Mouse (Mus musculus) midbrain, embryonic 11.5 days (tissue): ENCODE data around the gene Smad6. TPM values are rescaled to one million over a fixed set of nuclear protein-coding genes. Genes with fewer than 3 reads are reported as not detected.

Experiments used
- ATAC-seq: fragments of 200-750 bp; cut with Nextera tagmentation; 2 replicates; pipeline ENCODE4 v1.8.0; 2017; ENCODE audit warnings: moderate TSS enrichment, moderate library complexity; ENCODE audit not compliant: low FRiP score
- DNase-seq: peaks from one replicate; pipeline ENCODE4 v3.0.0; 2015; ENCODE audit warnings: low spot score; ENCODE audit errors: missing footprints
- H3K27ac ChIP-seq: fragments of 300-500 bp; sonication (generic); 2 replicates; pipeline ENCODE4 v1.5.1; 2014; ENCODE audit warnings: low read depth, low read length
- H3K27me3 ChIP-seq: fragments of 300-500 bp; sonication (generic); 2 replicates; pipeline ENCODE4 v1.6.1; 2014; ENCODE audit warnings: mild to moderate bottlenecking, low read length, moderate library complexity, mixed read lengths; ENCODE audit not compliant: control insufficient read depth, insufficient read depth
- H3K36me3 ChIP-seq: fragments of 300-500 bp; sonication (generic); 2 replicates; pipeline ENCODE4 v1.6.1; 2014; ENCODE audit warnings: mild to moderate bottlenecking, low read length, moderate library complexity, mixed read lengths; ENCODE audit not compliant: control insufficient read depth, insufficient read depth
- H3K4me1 ChIP-seq: fragments of 300-500 bp; sonication (generic); 2 replicates; pipeline ENCODE4 v1.6.1; 2014; ENCODE audit warnings: low read length; ENCODE audit not compliant: control insufficient read depth, insufficient read depth
- H3K4me2 ChIP-seq: fragments of 300-500 bp; sonication (generic); 2 replicates; pipeline ENCODE4 v1.6.1; 2014; ENCODE audit warnings: mild to moderate bottlenecking, moderate library complexity
- H3K4me3 ChIP-seq: fragments of 300-500 bp; sonication (generic); 2 replicates; pipeline ENCODE4 v1.5.1; 2014; ENCODE audit warnings: low read depth, low read length
- H3K9ac ChIP-seq: fragments of 300-500 bp; sonication (generic); 2 replicates; pipeline ENCODE4 v1.6.1; 2014; ENCODE audit warnings: low read length
- H3K9me3 ChIP-seq: fragments of 300-500 bp; sonication (generic); 2 replicates; pipeline ENCODE4 v1.6.1; 2016; ENCODE audit warnings: low read length; ENCODE audit not compliant: control insufficient read depth
- WGBS: fragments of 180-500 bp; shearing (Covaris S2); extraction: QIAGEN DNeasy Blood & Tissue Kit; methylation state at CpG from one replicate; pipeline ENCODE4 v1.1.7; 2014; 5-methylcytosine and 5-hydroxymethylcytosine counted together
- polyA plus RNA-seq: library from polyadenylated mRNA; unstranded; fragments of >200 nt; fragmentation: Nextera tagmentation; extraction: Ambion mirVana; gene quantifications from 2 replicates; pipeline ENCODE4 v1.2.1, GENCODE M21; 2014

Gene Smad6
- polyA plus RNA-seq, 1 experiment from 2014 or later, result 4.0 TPM

DNA sequence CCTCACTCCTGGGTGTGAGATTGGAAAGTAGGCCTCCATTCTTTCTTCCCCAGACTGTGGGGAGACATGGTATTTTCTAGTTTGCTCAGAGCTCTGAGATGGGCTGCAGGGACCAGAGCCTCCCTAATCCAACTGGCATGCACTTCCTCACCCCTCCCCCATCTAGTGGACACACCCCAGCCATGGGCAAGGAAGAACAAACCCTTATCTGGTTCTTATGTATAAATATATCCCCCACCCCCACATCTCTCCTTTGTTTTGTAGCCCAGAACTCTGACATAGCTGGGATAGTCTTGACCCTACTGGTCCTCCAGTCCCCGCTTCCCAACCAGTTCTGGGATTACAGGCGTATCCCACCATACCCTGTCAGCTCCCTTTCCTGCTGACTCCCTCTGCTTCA lies 69.3 kb downstream of the Smad6 start:
- no peak for ATAC-seq
- Histone ChIP-seq H3K9ac (no peak overlapping the region), H3K27ac (no peak overlapping the region), H3K4me1 (no peaks in the 10 kb centered on the region), H3K4me2 (no peak overlapping the region), H3K27me3 (no peaks in the 10 kb centered on the region), H3K36me3 (no peaks in the 10 kb centered on the region), H3K4me3 (no peak overlapping the region), H3K9me3 (no peaks in the 10 kb centered on the region)
- DNase-seq, result no peak
- 86% methylated on average over 2 of the region's 2 CpGs for WGBS

DNA sequence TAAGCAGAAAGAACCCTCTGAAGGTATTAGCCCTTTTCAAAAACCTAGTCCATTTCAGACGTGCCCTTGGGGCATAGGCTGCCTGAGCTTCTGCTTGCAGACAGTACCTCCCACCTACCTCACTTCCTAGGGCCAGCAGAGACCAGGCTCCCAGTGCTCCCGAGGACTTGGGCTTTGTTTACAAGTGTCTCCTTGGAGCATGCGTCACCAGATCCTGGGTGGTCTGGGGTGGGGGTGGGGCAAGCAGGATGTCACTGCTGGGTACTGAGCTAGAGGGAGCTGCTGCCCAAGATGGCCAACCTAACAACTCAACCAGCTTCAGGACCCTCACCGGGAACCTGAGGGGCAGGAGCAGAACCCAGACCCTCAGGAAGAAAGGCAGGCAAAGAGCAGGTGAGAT lies 71.5 kb downstream of the Smad6 start:
- no peaks in the 10 kb centered on the region for H3K36me3 ChIP-seq
- no peaks in the 10 kb centered on the region for H3K9me3 ChIP-seq
- 36% methylated on average over 4 of the region's 4 CpGs for WGBS
- DNase-seq, result no peak
- H3K4me3 ChIP-seq, result no peak overlapping the region
- no peaks in the 10 kb centered on the region for H3K27me3 ChIP-seq
- H3K4me1 ChIP-seq, result no peaks in the 10 kb centered on the region
- no peak overlapping the region for H3K27ac ChIP-seq
- ATAC-seq, result no peak
- H3K9ac ChIP-seq, result no peak overlapping the region
- no peak overlapping the region for H3K4me2 ChIP-seq

DNA sequence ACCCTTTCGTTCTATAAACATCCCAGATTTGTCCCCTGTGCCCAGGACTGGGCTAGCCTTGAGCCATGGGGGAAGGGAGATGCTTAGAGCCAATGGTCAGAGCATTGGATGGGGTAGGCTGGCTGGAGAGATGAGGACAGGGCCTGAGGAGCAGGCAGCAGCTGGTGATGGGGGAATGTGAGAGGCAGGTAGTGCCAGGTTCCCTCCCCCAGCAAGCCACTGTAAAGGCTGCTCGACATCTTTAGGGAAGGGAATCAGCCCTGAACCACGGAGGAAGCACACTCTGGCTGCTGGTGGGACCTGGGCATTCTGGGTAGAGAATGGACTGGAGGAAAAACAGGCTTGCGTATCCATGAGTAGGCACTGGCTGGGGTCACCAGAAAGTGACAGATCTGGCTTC lies 72.5 kb downstream of the Smad6 start:
- WGBS, result 75% methylated on average over 4 of the region's 4 CpGs
- no peak for ATAC-seq
- no peaks in the 10 kb centered on the region for H3K36me3 ChIP-seq
- H3K4me1 ChIP-seq, result no peaks in the 10 kb centered on the region
- H3K9ac ChIP-seq, result no peak overlapping the region
- DNase-seq, result no peak
- no peak overlapping the region for H3K4me2 ChIP-seq
- no peaks in the 10 kb centered on the region for H3K27me3 ChIP-seq
- H3K4me3 ChIP-seq, result no peak overlapping the region
- H3K9me3 ChIP-seq, result no peaks in the 10 kb centered on the region
- H3K27ac ChIP-seq, result no peak overlapping the region

DNA sequence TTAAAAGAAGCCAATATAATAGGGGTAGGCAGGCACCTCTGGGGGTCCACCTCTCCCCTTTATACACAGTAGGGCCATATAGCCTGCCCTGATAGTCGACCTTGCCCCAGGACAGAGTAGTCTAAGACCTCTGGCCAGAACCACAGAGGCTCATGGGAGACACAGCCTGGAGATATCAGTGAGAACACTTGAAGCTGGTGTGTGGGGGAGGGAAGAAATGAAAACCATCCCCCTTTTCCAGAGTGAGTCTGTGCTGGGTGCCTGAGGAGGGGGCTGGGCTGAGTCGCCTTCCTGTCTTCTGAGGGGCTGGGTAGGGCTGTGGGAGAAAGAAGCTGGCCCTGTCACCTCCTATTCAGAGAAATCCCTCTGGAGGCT lies 79.3 kb downstream of the Smad6 start:
- no peak overlapping the region for H3K27ac ChIP-seq
- DNase-seq, result no peak
- WGBS, result 86% methylated on average over 2 of the region's 2 CpGs
- ATAC-seq, result no peak
- no peaks in the 10 kb centered on the region for H3K9me3 ChIP-seq
- H3K4me1 ChIP-seq, result no peaks in the 10 kb centered on the region
- no peak overlapping the region for H3K4me2 ChIP-seq
- no peaks in the 10 kb centered on the region for H3K36me3 ChIP-seq
- H3K27me3 ChIP-seq, result no peaks in the 10 kb centered on the region
- H3K4me3 ChIP-seq, result no peak overlapping the region
- H3K9ac ChIP-seq, result no peak overlapping the region

DNA sequence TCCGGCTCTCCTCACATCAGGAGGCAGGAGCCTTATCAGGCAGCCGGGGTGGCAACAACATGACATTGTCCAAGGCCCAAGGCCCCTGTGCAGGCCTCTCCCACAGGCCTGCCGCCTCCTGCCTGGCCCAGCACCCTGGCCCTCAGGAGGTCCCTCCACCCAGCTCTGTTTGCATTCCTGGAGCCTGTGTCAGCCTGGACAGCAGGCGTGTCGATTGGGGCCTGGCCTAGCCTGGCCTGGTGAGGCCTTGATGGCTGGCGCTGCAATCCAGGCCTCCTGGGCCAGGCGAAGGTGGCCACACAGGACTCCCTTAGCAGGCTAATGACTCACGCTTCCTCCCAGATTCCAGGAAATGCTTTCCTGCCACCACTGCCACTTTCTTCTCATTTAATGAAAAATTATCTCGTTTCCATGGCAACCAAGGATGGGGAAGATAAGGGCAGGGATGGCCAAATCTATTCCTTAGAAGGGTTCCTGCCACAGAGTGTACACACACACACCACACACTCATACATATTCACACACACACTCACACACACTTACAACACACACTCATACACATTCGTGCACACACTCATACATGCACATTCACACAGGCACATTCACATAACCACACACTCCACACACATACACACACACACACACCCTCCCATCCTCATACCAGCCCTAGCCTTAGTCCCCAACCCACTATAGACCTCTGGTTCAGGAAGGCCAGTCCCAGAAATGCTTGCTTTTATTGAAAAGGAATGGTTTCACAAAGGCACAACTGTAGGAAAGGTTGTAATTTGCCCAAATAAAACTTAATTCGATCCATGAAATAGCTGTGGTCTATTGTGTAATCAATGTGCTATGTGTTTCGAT lies 79.9 kb downstream of the Smad6 start:
- 76% methylated on average over 12 of the region's 12 CpGs for WGBS
- no peak overlapping the region for H3K4me3 ChIP-seq
- H3K9me3 ChIP-seq, result no peaks in the 10 kb centered on the region
- no peak overlapping the region for H3K4me2 ChIP-seq
- no peaks in the 10 kb centered on the region for H3K36me3 ChIP-seq
- DNase-seq (no peak), ATAC-seq (no peak)
- H3K9ac ChIP-seq, result no peak overlapping the region
- no peaks in the 10 kb centered on the region for H3K27me3 ChIP-seq
- no peak overlapping the region for H3K27ac ChIP-seq
- no peaks in the 10 kb centered on the region for H3K4me1 ChIP-seq

DNA sequence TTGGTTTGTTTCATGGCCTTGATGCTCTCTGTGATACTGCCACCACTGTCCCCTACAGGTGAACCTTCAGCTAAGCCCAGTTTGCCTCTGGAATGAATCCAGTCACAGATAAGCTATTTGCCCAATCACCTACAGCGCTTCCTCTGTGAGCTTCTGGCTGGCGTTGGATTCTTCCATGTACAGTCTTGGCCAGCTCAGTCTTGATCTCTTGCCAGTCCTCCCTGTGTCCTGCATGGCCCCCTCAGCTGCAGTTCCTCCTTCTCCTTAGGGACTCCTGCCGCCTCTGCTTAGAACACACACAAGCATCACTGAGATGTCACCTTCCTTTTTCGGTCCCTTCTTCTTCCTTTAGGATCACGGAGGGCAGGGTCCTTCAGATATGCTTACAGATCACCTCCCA lies 85.6 kb downstream of the Smad6 start:
- H3K9me3 ChIP-seq, result no peaks in the 10 kb centered on the region
- no peak for DNase-seq
- H3K4me1 ChIP-seq, result no peaks in the 10 kb centered on the region
- H3K27me3 ChIP-seq, result no peaks in the 10 kb centered on the region
- H3K9ac ChIP-seq, result no peak overlapping the region
- no peak for ATAC-seq
- no peak overlapping the region for H3K27ac ChIP-seq
- H3K4me2 ChIP-seq, result no peak overlapping the region
- no peak overlapping the region for H3K4me3 ChIP-seq
- WGBS, result 81% methylated on average over 5 of the region's 5 CpGs
- H3K36me3 ChIP-seq, result no peaks in the 10 kb centered on the region

DNA sequence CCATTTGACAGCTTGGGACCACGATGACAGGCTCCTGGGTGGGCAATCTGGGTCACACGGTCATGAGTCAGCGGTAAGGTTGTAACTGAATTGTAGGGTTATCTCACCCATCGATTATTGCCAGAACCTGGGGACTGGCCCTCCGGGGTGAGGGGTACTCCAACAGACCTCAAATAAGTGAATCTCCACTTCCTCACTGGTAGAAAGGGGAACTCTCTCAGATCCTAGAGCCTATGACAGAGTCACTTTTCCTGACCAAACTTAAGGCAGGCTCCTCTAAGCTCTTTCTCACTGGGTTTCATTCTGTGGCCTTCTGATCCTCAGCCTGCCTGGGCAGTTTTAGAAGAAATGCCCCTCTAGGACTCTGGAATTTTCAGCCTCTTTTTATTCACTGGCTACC lies 88.8 kb downstream of the Smad6 start:
- ATAC-seq, result no peak

DNA sequence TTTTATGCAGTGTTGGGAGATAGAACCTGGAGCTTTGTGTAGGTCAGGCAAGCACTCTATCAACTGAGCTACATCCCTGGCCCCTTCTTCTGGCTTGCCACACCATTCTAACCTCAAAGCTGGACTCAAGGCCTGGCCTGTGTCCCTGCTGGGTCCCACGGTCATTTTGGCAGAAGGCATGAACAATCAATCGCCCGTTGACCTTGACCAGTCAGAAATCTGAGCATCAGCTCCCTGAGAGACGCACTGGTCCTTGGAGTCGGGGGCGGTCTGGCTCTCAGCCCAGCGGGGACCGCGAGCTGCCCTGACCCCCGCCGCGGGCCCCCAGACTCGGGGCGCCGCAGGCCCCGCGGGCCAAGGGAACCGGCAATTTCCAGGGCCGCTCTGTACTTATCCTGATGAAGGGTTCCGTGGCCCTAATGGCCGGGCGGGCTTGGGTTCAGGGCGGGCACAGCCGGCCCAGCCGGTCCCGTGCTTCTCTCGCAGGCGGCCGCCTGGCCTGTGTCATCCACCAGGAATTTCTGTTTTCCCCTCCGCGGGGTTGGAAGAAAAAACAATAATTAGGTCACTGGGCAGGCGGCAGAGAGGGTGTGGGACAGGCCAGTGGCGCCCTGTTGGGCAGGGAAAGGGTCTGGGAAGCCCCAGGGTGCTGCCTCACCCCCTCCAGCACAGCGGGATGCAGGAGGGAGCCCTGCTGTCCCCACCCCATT lies 94.4 kb downstream of the Smad6 start:
- Histone ChIP-seq H3K4me1 (peaks cover 7% of the 10 kb centered on the region), H3K27ac (no peak overlapping the region), H3K27me3 (no peaks in the 10 kb centered on the region; the same call in 1 of the 2 replicates), H3K4me2 (peak overlapping the region; percentile 60), H3K4me3 (peak overlapping the region; percentile 29), H3K36me3 (no peaks in the 10 kb centered on the region), H3K9me3 (no peaks in the 10 kb centered on the region), H3K9ac (peak overlapping the region; percentile 65)
- WGBS, result 5% methylated on average over 33 of the region's 34 CpGs
- DNase-seq (peak; percentile 91), ATAC-seq (no peak)

More for the DNA sequence above, 88.8 kb downstream of the Smad6 start:
- Histone ChIP-seq H3K27me3 (no peaks in the 10 kb centered on the region; the same call in 1 of the 2 replicates), H3K4me2 (no peak overlapping the region), H3K9ac (no peak overlapping the region), H3K4me3 (no peak overlapping the region), H3K9me3 (no peaks in the 10 kb centered on the region), H3K4me1 (no peaks in the 10 kb centered on the region), H3K27ac (no peak overlapping the region), H3K36me3 (no peaks in the 10 kb centered on the region)
- 82% methylated on average over 5 of the region's 5 CpGs for WGBS
- no peak for DNase-seq

DNA sequence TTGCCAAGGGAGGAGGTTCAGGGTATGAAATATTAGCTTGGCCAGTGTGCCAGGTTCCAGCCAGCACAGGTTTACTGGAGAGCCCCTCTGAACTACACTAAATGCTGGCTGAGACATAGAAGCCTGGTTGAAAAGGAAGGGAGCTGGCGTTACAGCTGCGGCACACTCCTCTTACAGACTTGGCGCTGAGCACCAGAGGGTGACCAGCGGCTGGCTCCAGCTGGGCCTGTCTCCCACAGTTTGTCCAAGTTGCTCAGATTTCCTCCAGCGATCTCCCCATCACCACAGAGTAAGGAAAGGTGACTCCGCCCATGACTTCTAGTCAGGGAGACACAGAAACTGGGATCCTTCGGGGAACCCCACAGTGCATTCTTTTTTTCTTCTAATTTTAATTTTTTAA lies 95.5 kb downstream of the Smad6 start:
- Histone ChIP-seq H3K9me3 (no peaks in the 10 kb centered on the region), H3K4me1 (peaks cover 7% of the 10 kb centered on the region), H3K4me3 (no peak overlapping the region), H3K9ac (no peak overlapping the region), H3K27me3 (no peaks in the 10 kb centered on the region; the same call in 1 of the 2 replicates), H3K27ac (no peak overlapping the region), H3K4me2 (no peak overlapping the region), H3K36me3 (no peaks in the 10 kb centered on the region)
- DNase-seq (no peak), ATAC-seq (no peak)
- WGBS, result 80% methylated on average over 7 of the region's 7 CpGs
